Mouse (Mus musculus) spleen, adult 2 months (tissue): ENCODE measurements around the gene Nfkbib.

Experiments
- CTCF ChIP-seq: fragments of 200-500 bp; IDR thresholded peaks from 2 replicates; pipeline ENCODE4 v1.5.1; 2011; ENCODE audit warnings: mild to moderate bottlenecking, inconsistent platforms; ENCODE audit not compliant: insufficient read depth, insufficient read length, insufficient replicate concordance; ENCODE audit errors: extremely low read depth
- POLR2A ChIP-seq: fragments of 200-500 bp; IDR thresholded peaks from 2 replicates; pipeline ENCODE4 v1.6.1; 2011; ENCODE audit warnings: low read depth, low read length, inconsistent platforms

DNA sequence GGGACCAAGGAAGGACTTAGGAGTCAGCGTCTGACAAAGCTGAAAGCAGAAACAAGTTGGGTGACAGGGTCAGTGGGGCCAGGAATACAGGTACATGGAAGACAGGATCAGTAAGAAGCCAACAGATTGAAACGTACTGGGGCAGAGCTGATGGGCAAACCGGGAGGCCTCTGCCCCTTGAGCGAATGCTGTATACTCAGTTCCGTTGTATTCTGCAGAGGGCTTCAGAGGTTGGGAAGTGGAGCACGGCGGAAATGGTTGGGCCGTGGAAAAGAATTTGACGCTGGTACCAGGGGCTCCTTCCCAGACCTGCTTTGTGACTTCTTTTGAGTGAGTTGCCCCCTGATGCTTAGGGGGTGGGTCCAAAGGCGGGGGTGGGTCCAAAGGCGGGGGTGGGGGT is 34.1 kb downstream of the Nfkbib start:
- TF ChIP-seq CTCF, result no peak
- TF ChIP-seq POLR2A, result no peak
